Mouse (Mus musculus): ENCODE results near the gene Bach1. TPM values are rescaled to one million over a fixed set of nuclear protein-coding genes. Genes with fewer than 3 reads are reported as not detected.
"Not testable (repeated sequence)": the region's sequence is repeated elsewhere in the genome, so short reads cannot be mapped to it uniquely, and the experiment has no call there.

Bach1 gene
- polyA plus RNA-seq, 1 experiment from 2014 or later: 22.4 TPM

DNA sequence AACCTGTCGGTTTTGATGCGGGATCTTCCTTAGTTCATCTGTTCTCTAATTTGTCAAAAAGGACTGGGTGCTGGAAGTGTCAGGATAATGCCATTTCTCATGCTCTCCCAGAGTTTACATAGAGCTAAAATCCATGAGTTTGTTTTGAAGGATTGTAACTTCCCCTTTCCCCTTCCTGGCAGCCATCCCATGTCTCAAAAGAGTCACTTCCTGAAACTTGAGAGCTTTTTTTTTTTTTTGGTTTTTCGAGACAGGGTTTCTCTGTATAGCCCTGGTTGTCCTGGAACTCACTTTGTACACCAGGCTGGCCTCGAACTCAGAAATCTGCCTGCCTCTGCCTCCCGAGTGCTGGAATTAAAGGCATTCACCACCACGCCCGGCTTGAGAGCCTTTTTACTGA, 9.9 kb upstream of the Bach1 start:
- H3K9me3 ChIP-seq (ENCODE audit: control insufficient read depth, low read length); ATAC-seq (ENCODE audit: low read depth); H3K27ac ChIP-seq (ENCODE audit: low read depth, low read length); H3K4me3 ChIP-seq (ENCODE audit: low read depth, low read length); H3K36me3 ChIP-seq (ENCODE audit: control insufficient read depth, insufficient read depth, low read length); H3K4me1 ChIP-seq (ENCODE audit: control insufficient read depth, insufficient read depth, low read length); H3K27me3 ChIP-seq (ENCODE audit: control insufficient read depth, insufficient read depth, low read length); H3K4me2 ChIP-seq (ENCODE audit: low read depth, low read length); H3K9ac ChIP-seq (replicated peaks; ENCODE audit: low read depth, low read length): not testable (repeated sequence)
- 86% methylated on average over 7 of the region's 7 CpGs for WGBS

DNA sequence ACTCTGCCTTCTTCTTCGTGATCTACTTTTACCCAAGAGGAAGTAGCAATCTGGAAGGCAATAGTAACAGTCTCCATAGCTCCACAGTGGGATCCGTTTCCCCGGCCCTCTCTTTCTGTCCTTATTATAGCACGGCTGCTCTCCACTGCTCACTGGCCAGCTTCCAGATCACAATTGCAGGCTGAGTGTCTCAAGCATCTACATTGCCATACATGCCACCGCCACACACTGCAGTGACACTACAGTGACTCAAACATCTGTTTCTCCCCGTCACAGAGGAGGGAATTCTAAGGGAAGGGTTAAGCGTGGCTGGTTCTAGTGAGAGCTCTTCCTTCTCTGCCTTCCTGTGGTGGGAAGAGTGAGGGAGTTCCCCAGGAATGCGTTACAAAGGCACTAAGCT, 9.5 kb upstream of the Bach1 start:
- Histone ChIP-seq H3K27ac (ENCODE audit: low read depth, low read length) (no peak overlapping the region), H3K9me3 (ENCODE audit: control insufficient read depth, low read length) (no peaks in the 10 kb centered on the region), H3K36me3 (ENCODE audit: control insufficient read depth, insufficient read depth, low read length) (no peaks in the 10 kb centered on the region), H3K4me2 (ENCODE audit: low read depth, low read length) (no peak overlapping the region), H3K9ac (replicated peaks; ENCODE audit: low read depth, low read length) (no peak overlapping the region), H3K4me3 (ENCODE audit: low read depth, low read length) (no peak overlapping the region), H3K27me3 (ENCODE audit: control insufficient read depth, insufficient read depth, low read length) (no peaks in the 10 kb centered on the region), H3K4me1 (ENCODE audit: control insufficient read depth, insufficient read depth, low read length) (no peaks in the 10 kb centered on the region)
- 73% methylated on average over 8 of the region's 8 CpGs for WGBS
- no peak for ATAC-seq (ENCODE audit: low read depth)

DNA sequence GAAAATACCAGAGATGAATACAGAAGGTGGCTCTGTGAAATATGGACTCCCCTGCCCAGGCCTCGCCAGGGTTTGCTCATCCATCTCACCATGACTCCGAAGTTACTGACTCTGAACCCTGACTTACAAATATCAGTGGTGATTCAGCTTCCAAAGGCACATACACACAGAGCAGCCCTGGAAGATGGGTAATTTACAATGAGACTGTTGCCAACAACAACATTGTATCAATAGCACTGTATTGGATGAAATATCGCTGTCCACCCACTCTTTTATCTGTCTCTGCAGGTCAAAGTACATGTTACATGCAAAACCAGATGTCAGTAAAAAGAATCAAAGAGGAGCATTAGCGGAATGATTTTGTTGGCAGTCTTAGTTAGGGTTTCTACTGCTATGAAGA, 8.2 kb upstream of the Bach1 start:
- no peaks in the 10 kb centered on the region for H3K36me3 ChIP-seq (ENCODE audit: control insufficient read depth, insufficient read depth, low read length)
- WGBS: 91% methylated on average over 4 of the region's 4 CpGs
- H3K27ac ChIP-seq (ENCODE audit: low read depth, low read length): no peak overlapping the region
- no peaks in the 10 kb centered on the region for H3K27me3 ChIP-seq (ENCODE audit: control insufficient read depth, insufficient read depth, low read length)
- H3K9me3 ChIP-seq (ENCODE audit: control insufficient read depth, low read length): no peaks in the 10 kb centered on the region
- H3K4me1 ChIP-seq (ENCODE audit: control insufficient read depth, insufficient read depth, low read length): no peaks in the 10 kb centered on the region
- H3K9ac ChIP-seq (replicated peaks; ENCODE audit: low read depth, low read length): no peak overlapping the region
- ATAC-seq (ENCODE audit: low read depth): no peak
- no peak overlapping the region for H3K4me2 ChIP-seq (ENCODE audit: low read depth, low read length)
- H3K4me3 ChIP-seq (ENCODE audit: low read depth, low read length): no peak overlapping the region

DNA sequence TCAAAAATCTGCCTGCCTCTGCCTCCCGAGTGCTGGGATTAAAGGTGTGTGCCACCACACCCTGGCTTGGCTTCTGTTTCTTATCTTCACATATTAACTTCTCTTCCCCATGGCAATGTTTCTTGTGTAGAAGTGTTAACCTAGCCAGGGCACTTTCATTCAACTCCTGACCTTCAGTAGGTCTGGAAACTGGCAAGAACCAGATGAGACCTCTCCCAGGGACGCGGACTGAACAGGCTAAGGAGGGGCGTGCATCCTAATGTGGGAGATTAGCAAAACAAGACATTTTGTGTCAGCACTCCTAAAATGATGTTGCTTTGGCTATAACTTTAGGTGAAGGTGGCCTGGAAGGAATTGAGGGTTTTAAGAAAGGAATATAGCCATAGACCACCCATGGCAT, 7.6 kb upstream of the Bach1 start:
- H3K4me3 ChIP-seq (ENCODE audit: low read depth, low read length): no peak overlapping the region
- no peak overlapping the region for H3K4me2 ChIP-seq (ENCODE audit: low read depth, low read length)
- 91% methylated on average over 4 of the region's 4 CpGs for WGBS
- no peaks in the 10 kb centered on the region for H3K36me3 ChIP-seq (ENCODE audit: control insufficient read depth, insufficient read depth, low read length)
- ATAC-seq (ENCODE audit: low read depth): no peak
- no peaks in the 10 kb centered on the region for H3K9me3 ChIP-seq (ENCODE audit: control insufficient read depth, low read length)
- H3K27ac ChIP-seq (ENCODE audit: low read depth, low read length): no peak overlapping the region
- H3K27me3 ChIP-seq (ENCODE audit: control insufficient read depth, insufficient read depth, low read length): no peaks in the 10 kb centered on the region
- no peak overlapping the region for H3K9ac ChIP-seq (replicated peaks; ENCODE audit: low read depth, low read length)
- no peaks in the 10 kb centered on the region for H3K4me1 ChIP-seq (ENCODE audit: control insufficient read depth, insufficient read depth, low read length)

DNA sequence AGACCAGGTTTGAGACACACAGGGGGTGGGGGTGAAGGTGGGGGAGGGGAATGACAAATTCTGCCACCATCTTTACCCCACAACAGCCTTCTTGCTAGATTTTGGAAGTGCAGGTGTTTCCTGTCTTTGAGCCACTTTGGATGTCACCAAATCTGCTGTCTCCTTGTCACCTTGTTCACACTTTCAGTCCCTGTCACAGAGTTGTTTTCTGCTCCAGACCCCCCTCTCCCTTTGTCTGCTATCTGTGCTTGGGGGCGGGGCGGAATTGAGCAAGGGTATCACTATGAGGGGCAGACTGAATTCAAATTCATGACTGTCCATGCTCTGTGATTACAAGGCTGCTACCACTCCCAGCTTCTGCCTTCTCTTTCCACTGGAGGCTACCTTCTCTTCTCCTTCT, 6.2 kb upstream of the Bach1 start:
- Histone ChIP-seq H3K9me3 (ENCODE audit: control insufficient read depth, low read length) (no peaks in the 10 kb centered on the region), H3K4me2 (ENCODE audit: low read depth, low read length) (no peak overlapping the region), H3K4me1 (ENCODE audit: control insufficient read depth, insufficient read depth, low read length) (no peaks in the 10 kb centered on the region), H3K27ac (ENCODE audit: low read depth, low read length) (no peak overlapping the region), H3K27me3 (ENCODE audit: control insufficient read depth, insufficient read depth, low read length) (no peaks in the 10 kb centered on the region), H3K4me3 (ENCODE audit: low read depth, low read length) (no peak overlapping the region), H3K9ac (replicated peaks; ENCODE audit: low read depth, low read length) (no peak overlapping the region), H3K36me3 (ENCODE audit: control insufficient read depth, insufficient read depth, low read length) (no peaks in the 10 kb centered on the region)
- 97% methylated on average over 2 of the region's 2 CpGs for WGBS
- no peak for ATAC-seq (ENCODE audit: low read depth)

DNA sequence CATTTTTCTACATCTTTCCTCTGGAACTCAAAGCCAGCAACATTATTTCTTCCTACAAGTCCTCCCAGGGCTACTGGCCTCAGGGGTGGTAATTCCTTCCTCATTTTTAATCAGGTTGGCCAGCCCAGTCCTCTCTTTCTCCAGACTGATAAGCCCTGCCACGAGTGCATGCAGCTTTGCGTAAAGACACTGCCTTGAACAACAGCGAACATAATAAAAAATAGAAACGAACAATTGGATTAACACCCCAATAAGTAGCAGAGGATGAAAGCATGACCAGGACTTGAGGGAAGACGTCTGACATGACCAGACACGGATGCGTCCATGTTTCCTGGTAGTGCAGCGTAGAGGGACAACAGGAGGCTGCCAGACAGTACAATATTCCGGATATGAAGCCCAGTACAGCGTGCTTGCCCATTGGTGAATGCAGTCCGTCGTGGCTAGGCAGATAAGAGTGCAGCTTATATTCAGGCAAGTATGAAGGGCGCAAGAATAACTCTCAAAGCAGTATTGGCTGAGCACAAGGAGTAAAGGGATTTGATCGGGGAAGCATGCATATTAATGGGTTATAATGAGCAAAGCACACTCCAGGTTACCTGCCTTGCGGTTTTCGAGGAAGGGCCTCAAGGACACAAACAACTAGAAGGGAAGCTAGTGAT, 909 bp upstream of the Bach1 start:
- 50% methylated on average over 16 of the region's 16 CpGs for WGBS
- Histone ChIP-seq H3K4me1 (ENCODE audit: control insufficient read depth, insufficient read depth, low read length) (peaks cover 8% of the 10 kb centered on the region; the same call in 1 of the 2 replicates), H3K4me3 (ENCODE audit: low read depth, low read length) (peak overlapping the region; percentile 86), H3K27ac (ENCODE audit: low read depth, low read length) (no peak overlapping the region; the same call in 1 of the 2 replicates), H3K9me3 (ENCODE audit: control insufficient read depth, low read length) (no peaks in the 10 kb centered on the region), H3K9ac (replicated peaks; ENCODE audit: low read depth, low read length) (peak overlapping the region; percentile 97; the same call in 1 of the 2 replicates), H3K36me3 (ENCODE audit: control insufficient read depth, insufficient read depth, low read length) (no peaks in the 10 kb centered on the region), H3K4me2 (ENCODE audit: low read depth, low read length) (peak overlapping the region; percentile 80), H3K27me3 (ENCODE audit: control insufficient read depth, insufficient read depth, low read length) (no peaks in the 10 kb centered on the region)
- ATAC-seq (ENCODE audit: low read depth): peak; percentile 8; the same call in 1 of the 2 replicates

DNA sequence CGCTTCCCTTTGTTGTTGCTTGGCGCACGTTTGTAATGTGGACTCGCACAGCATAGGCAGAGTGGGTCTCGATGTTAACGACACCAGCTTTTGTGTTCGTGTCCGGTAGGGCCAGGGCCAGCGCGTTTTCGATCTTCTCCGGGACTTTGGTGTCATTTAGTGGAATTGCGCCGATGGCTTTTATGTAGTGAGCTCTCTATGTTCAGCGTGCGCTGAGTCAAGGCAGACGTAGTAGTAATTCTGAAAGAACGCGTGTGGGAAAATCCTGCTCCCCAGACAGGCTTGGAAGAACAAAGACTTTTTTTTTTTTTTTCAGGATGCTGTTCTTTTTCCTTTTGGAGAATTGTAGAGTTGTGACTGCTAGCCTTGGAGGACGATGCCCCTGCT, 554 bp downstream of the Bach1 start:
- no peak; the same call in 1 of the 2 replicates for ATAC-seq (ENCODE audit: low read depth)

DNA sequence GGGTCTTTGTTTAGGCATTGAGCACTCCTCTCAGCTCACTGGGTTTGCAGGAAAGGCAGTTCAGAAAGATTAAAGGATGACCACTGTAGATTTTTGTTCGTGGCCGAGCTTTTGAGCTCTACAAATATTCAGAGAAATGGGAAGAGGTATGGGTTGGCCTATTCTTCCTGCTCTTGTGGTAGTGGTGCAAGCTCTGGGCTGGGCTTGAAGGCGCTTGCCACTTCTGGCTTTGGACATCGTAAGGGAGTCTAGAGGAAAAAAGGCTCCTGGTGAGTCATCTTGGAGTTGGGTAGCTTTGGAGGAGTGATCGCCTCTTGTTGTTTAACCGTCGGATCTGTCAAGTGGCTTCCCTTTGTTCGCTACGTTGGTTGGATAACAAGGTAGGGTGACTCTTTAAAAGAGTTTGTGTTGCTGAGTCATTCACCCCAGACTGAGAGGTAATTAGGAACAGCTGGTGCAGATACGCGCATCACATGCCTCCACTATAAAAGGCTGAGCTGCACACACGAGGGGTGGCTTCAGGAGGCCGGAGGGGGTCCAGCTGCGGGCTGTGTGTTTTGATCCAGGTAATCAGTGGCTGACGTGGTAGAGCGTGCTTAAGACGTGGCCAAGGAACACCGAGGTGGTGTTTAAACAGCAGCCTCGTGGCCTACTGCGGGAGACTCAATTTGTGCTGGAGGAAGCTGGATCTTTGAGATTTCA, 1.1 kb downstream of the Bach1 start:
- H3K4me3 ChIP-seq (ENCODE audit: low read depth, low read length): peak overlapping the region; percentile 86
- peaks cover 13% of the 10 kb centered on the region; the same call in 1 of the 2 replicates for H3K4me1 ChIP-seq (ENCODE audit: control insufficient read depth, insufficient read depth, low read length)
- peak overlapping the region; percentile 89 for H3K27ac ChIP-seq (ENCODE audit: low read depth, low read length)
- H3K27me3 ChIP-seq (ENCODE audit: control insufficient read depth, insufficient read depth, low read length): no peaks in the 10 kb centered on the region
- H3K36me3 ChIP-seq (ENCODE audit: control insufficient read depth, insufficient read depth, low read length): no peaks in the 10 kb centered on the region
- H3K9me3 ChIP-seq (ENCODE audit: control insufficient read depth, low read length): no peaks in the 10 kb centered on the region
- ATAC-seq (ENCODE audit: low read depth): peak; percentile 29
- H3K9ac ChIP-seq (replicated peaks; ENCODE audit: low read depth, low read length): peak overlapping the region; percentile 97
- 0% methylated on average over 20 of the region's 20 CpGs for WGBS
- H3K4me2 ChIP-seq (ENCODE audit: low read depth, low read length): peak overlapping the region; percentile 80

More for the DNA sequence above, 554 bp downstream of the Bach1 start:
- Histone ChIP-seq H3K4me2 (ENCODE audit: low read depth, low read length) (peak overlapping the region; percentile 80), H3K27me3 (ENCODE audit: control insufficient read depth, insufficient read depth, low read length) (no peaks in the 10 kb centered on the region), H3K27ac (ENCODE audit: low read depth, low read length) (peak overlapping the region; percentile 89), H3K4me3 (ENCODE audit: low read depth, low read length) (peak overlapping the region; percentile 86), H3K36me3 (ENCODE audit: control insufficient read depth, insufficient read depth, low read length) (no peaks in the 10 kb centered on the region), H3K9ac (replicated peaks; ENCODE audit: low read depth, low read length) (peak overlapping the region; percentile 97), H3K4me1 (ENCODE audit: control insufficient read depth, insufficient read depth, low read length) (peaks cover 10% of the 10 kb centered on the region; the same call in 1 of the 2 replicates), H3K9me3 (ENCODE audit: control insufficient read depth, low read length) (no peaks in the 10 kb centered on the region)
- under 1% methylated on average over 20 of the region's 20 CpGs for WGBS

DNA sequence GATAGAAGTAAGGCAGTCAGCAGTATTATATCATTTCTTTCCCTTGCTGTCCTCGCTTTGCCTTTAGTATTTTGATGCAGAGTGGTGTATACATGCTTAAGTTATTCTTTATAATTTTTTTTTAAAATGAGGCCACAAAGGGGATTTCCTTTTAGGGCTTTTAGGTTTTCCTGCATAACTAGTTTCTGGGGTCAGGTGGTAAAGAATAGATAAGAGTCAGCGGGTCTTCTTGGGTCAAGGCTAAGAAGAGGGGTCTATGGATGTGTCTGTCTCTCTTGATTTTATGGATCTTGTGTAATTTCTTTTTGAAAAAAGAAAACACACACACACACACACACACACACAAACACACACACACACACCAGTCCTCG, 1.6 kb downstream of the Bach1 start:
- 33% methylated on average over 3 of the region's 3 CpGs for WGBS
- no peaks in the 10 kb centered on the region for H3K27me3 ChIP-seq (ENCODE audit: control insufficient read depth, insufficient read depth, low read length)
- ATAC-seq (ENCODE audit: low read depth): no peak
- H3K9me3 ChIP-seq (ENCODE audit: control insufficient read depth, low read length): no peaks in the 10 kb centered on the region
- H3K27ac ChIP-seq (ENCODE audit: low read depth, low read length): peak overlapping the region; percentile 89
- H3K9ac ChIP-seq (replicated peaks; ENCODE audit: low read depth, low read length): peak overlapping the region; percentile 97
- peaks cover 13% of the 10 kb centered on the region; the same call in 1 of the 2 replicates for H3K4me1 ChIP-seq (ENCODE audit: control insufficient read depth, insufficient read depth, low read length)
- H3K4me3 ChIP-seq (ENCODE audit: low read depth, low read length): peak overlapping the region; percentile 86
- no peaks in the 10 kb centered on the region for H3K36me3 ChIP-seq (ENCODE audit: control insufficient read depth, insufficient read depth, low read length)
- H3K4me2 ChIP-seq (ENCODE audit: low read depth, low read length): peak overlapping the region; percentile 80

Data from neural tube, embryonic 14.5 days (tissue).